Mouse (Mus musculus) cerebellum, adult 9-11 months (tissue): Measurements from ENCODE around the gene Ttc27.
"Not testable (repeated sequence)": the region's sequence is repeated elsewhere in the genome, so short reads cannot be mapped to it uniquely, and the experiment has no call there.

Experiments
- DNase-seq: peaks from one replicate; pipeline ENCODE4 v3.0.0; 2022

Gene Ttc27

GRCm38 (mm10) chr17:74717618-74718151 is at the start of gene Ttc27:
TSS of gene Ttc27 (plus strand) at chr17:74717732.
- DNase-seq = peak; percentile 94

DNA sequence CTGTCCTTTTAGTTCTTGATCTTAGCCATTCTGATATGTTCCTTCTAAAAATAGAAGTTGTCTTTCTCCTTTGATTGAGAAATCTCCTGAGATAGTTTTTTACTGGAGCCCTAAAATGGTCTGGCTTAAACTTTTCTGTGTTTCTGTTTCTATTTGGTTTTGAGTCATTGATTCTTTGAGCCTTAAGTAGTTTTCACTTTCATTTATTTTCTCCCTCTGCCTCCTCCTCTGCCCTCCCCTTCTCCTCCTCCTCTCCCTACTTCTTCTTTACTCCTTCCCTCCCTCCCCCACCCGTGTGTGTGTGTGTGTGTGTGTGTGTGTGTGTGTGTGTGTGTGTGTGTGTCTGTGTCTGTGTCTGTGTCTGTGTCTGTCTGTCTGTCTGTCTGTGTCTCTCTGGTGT is 49.5 kb upstream of the Ttc27 start:
- DNase-seq = no peak

GRCm38 (mm10) chr17:74670031-74670430 is 47.5 kb upstream of the Ttc27 start:
- no peak for DNase-seq

- no peak for DNase-seq
These were observed 45.1 kb upstream of the Ttc27 start for GRCm38 (mm10) chr17:74672446-74672845.

DNA sequence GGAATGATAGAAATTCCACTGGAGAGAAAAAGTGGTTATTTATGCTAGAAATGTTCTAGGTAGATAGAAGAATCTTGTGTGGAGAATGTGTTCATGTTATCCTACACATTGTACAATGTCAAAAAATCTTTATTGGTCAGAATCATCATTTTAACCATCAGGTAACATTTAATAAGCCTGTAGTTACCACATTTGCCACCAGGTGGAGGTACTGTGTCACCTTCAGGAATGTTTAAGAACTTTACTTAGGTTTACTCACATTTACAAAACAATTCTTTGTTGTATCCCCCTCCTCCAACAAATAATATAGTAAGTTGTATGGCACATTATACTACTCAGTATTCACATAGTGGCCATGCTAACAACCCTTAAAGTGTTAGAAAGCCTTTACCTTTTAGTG is 44.3 kb upstream of the Ttc27 start:
- no peak for DNase-seq

GRCm38 (mm10) chr17:74678061-74678460 is 39.5 kb upstream of the Ttc27 start:
- no peak for DNase-seq

DNA sequence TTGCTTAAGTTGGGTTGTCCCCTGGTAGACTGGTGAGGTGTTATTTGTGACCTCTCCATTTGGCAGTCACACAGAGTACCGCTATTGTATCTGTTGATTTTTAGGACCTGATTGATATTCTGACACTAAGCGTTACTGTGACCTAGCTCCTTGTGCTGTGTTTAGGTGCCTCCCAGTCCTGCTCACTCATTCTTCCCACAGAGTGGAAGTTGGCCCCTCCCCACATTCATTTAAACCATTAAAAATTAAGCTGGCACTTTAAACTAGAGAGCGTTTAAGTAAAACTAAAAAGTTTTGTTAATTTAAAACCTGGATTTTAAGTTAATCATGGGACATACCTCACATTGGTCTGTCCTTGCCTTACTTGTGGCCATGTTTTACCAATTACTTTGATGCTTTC is 32.6 kb upstream of the Ttc27 start:
- DNase-seq = no peak

DNA sequence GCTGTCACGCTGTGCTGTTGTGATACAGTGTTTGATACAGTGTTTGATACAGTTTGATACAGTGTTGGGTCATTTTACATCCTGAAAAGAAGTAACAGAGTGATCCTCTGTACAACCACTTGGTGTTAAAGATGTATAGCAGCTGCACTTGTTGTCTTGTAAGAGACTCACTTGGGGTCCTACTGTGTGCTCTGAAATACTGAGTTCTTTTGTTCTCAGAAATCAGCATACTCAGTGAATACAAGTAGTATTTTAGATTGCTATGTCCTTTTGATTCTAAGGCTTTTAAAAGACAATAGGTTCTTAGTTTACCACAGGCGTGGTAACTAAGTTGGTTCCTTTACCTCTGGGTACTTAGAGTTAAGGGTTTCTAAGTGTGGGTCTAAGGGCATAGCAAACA is 29.0 kb upstream of the Ttc27 start:
- DNase-seq = no peak

DNA sequence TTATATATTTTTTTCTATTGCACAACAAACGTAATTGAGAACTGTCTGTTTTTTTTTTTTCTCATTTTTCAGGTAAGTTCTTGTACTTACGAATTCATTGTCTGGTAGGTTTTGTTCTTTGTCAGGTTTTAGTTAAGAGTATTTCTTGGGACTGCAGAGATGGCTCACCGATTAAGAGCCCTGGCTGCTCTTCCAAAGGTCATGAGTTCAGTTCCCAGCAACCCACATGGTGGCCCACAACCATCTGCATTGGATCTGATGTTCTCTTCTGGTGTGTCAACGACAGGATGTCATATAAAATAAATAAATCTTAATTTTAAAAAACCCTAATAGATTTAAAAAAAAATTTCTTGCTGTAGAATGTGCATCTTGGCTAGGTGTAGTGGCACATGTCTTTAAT is 28.1 kb upstream of the Ttc27 start:
- DNase-seq = no peak

DNA sequence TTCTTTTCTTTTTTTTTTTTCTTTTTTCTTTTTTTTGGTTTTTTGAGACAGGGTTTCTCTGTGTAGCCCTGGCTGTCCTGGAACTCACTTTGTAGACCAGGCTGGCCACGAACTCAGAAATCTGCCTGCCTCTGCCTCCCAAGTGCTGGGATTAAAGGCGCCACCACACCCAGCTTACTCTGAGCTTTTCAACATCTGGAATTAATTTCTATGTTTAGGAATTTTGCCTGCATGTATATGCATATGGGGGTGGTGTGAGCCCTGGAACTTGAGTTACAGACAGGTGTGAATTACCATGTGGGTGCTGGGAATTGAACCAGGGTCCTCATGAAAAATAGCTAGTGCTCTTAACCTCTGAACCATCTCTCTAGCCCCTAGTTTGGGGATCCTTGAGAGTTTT is 15.9 kb upstream of the Ttc27 start:
- not testable (repeated sequence) for DNase-seq

DNA sequence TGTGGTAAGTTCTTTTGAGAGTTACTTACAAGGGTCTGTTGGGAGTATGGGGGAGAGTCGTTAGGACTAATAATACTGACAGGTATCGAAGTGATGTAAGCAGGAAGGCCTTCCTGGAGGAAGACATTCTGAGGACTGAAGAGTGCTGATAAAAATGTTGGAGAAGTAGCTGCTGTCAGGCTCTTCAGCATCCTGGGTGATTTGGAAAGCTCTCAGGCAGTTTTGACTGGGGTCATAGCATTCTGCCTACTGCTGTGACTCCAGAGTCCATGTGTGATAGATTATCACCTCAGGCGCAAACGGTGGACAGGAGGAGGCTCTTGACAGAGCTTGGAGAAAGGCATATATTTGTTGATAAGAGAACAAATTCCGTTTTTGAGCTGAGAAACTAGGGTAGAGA is 12.1 kb upstream of the Ttc27 start:
- no peak for DNase-seq

- DNase-seq = no peak
These were observed 10.9 kb upstream of the Ttc27 start for GRCm38 (mm10) chr17:74706593-74706992.

DNA sequence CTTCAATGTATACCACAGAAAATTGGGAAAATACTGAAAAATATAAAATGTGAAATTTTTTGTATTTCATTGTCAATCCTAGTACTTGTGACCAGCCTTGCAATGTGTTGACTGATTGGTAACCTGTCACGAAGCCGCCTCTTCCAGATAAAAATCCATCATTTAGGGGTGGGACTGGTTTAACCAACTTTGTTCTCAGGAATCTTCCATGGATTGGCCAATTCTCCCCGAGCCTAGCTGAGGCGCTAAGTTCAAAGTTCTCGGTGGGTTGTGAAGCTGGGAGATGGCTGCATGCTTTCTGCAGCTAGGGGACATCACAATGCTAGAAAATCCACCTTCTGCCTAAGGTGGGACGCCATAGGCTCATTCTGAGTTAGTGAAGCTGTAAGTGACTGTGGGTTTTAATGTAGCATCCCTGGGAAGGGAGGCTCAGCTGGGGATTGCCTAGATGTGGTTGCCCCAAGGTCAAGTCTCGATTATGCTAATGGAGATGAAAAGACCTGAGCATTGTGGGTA is 9.8 kb upstream of the Ttc27 start:
- no peak for DNase-seq

DNA sequence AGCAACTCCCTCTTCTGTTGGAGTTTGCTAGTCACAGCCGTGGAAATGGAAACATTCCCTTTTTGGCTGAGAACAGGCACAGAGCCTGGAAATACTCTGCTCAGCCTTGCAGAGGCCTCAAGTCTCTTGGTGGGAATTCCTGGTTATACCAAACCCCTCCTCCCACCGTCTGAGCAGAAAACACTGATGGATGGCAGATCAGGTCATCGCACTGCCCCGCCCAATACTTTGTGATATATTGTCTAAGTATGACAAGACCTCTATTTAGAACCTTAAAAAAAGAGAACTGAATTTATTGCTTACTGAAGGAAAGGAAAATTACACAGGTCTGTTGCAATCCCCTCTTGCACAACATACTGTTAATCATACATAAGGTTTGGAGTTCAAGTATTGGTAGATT is 6.8 kb upstream of the Ttc27 start:
- DNase-seq = no peak

- no peak for DNase-seq
These were observed 5.9 kb upstream of the Ttc27 start for GRCm38 (mm10) chr17:74711627-74712026.

- DNase-seq = no peak
These were observed 2.4 kb upstream of the Ttc27 start for GRCm38 (mm10) chr17:74715128-74715527.

- DNase-seq = no peak
These were observed 1.8 kb upstream of the Ttc27 start for GRCm38 (mm10) chr17:74715724-74716123.

DNA sequence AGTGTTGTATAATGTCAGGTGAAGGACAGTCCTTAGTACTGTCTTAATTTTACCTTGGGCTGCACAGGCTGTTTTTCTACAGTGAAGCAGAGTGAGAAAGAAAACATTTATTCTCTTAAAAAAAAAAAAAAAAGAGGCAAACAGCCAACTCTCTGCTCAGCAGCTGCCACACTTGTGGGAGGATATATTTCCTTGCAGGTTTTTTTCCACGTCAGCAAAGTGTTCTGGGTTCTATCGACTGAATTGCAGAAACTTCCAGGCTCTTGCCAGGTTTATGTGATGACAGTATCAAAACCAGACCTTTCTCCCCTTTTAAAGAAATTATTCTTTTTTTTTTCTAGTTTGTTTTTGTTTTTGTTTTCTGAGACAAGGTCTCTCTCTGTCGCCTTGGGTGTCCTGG is 889 bp upstream of the Ttc27 start:
- DNase-seq = no peak

DNA sequence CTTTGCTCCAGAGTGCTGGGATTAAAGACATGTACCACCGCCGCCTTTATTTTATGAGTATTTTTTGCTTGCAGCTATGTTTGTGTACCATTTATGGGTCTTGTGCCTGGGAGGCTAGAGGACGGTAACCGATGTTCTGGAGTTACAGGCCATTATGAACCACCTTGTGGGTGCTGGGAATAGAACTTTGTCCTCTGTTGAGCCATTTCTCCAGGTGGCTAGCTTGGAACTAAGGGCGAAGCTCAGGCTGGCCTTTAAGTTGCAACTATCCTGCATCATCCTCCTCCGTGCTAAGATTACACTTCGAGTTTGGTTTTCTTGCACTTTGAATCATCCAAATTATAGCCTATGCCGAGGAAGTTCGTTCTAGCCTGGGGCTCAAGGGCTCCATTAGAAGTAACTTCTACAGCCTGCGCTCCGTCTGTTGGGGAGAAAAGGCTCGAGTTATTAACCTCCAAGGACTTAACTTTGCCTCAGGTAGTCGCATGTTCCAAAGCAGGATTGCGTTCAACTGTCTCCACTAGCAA is 378 bp upstream of the Ttc27 start:
- DNase-seq = no peak

GRCm38 (mm10) chr17:74732872-74733271 is 15.3 kb downstream of the Ttc27 start:
- no peak for DNase-seq

GRCm38 (mm10) chr17:74735392-74735791 is 17.9 kb downstream of the Ttc27 start:
- no peak for DNase-seq

DNA sequence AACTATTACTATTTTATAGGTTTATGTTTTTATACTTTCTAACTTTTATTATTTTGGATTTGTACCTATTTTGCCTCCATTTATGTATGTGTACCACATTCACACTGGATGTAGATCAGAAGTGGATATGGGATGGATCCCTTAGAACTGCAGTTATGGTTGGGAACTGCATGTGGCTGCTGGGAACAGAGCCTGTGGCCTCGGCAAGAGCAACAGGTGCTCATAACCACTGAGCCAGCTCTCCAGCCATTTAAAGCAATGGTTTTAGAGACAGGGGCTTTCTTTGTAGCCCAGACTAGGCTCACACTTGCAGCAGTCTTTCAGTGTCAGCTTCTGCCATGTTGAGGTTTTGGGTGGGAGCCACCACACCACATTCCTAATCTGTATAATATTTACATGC is 32.1 kb downstream of the Ttc27 start:
- DNase-seq = no peak

DNA sequence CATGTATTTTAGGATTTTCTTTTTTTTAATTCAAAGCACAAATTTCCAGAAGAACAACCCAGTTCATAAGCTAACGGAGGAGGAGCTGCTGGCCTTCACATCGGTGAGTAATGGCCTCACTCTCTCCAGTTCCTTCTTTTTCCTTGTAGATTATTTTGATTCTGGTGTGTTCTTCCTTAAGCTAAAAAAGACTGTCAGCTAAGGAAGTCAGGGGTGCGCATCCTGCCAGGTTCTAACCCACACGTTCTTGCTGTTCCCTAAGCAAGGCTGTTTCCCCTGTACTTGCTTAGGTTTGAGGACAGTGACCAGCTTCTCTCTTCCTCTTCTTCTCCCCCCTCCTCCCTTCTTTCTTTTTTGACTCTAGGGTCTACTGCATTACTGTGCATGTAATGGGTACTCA is 33.5 kb downstream of the Ttc27 start:
- no peak for DNase-seq

DNA sequence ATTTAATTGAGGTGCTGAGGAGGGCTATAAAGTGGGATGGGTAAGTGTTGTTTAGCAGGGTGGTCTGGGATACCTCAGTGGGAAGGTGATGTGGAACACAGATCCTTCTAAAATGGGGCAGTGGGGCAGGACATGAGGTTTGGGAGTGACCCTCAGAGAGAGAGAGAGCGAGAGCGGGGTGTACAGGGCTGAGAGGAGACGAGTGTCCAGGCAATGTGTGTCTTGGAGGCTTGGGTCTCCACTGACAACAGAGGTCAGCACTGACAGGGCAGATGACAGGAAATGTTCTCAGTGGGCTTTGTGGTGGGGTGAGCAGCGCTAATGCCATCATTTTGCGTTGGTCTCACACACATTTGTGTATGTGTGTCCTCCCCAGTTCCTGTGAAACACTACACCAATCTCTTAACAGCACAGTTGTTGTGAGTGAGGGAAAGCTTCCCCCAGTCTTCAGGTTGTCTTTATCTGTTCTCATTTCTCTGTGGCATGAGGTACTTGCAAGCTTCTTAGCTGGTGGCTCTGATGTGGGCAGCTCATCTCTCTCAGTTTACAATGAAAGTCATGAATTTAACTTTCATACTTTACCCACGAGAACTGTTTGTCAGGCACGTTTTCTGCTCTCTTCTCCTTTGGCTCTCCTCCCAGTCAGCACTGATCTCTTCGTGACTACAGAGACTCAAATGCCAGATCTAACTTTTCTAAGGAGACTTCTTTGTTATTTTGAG is 35.5 kb downstream of the Ttc27 start:
- no peak for DNase-seq

GRCm38 (mm10) chr17:74753628-74754104 is 36.1 kb downstream of the Ttc27 start:
- no peak for DNase-seq
